Mouse (Mus musculus): ENCODE measurements around the gene Ube2q2.

DNA sequence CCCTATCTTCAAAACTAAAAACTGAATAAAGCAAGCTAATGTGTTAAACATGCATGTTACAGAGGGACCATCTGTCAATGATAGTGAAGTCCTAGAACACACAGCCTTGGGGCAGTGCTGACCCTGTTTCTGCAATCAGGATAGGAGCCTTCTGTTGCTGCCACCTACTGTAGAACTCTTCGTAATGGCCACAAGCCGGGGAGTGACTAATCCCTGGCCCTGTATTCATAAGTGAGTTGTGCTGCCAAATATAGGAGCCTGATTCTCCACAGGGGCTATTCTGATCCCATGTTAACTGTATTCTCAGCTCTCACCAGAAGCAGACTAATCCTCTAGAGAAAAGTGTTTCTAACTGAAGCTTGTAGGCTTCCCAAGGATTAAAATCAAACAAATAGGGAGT, 50.7 kb downstream of the Ube2q2 start:
- no peak for TF ChIP-seq POLR2A (IDR thresholded peaks at IDR 0.05; ENCODE audit: insufficient read depth, low read depth, low read length)
- TF ChIP-seq CTCF (IDR thresholded peaks at IDR 0.05; ENCODE audit: insufficient read depth, low read depth, low read length), result no peak

Measured in olfactory bulb, adult 2 months (tissue).